Mouse (Mus musculus): Measurements from ENCODE around the gene Psmb11. TPM values are rescaled to one million over a fixed set of nuclear protein-coding genes. Genes with fewer than 3 reads are reported as not detected.
"Not testable (repeated sequence)": the region's sequence is repeated elsewhere in the genome, so short reads cannot be mapped to it uniquely, and the experiment has no call there.

Psmb11 gene
- polyA plus RNA-seq, 2 experiments from 2014 or later, result not detected

- ATAC-seq, result no peak
These were observed 17.5 kb upstream of the Psmb11 start for GRCm38 (mm10) chr14:54603686-54604085.

- no peak for ATAC-seq
These were observed 15.4 kb upstream of the Psmb11 start, which contains the start of gene 4931414P19Rik for GRCm38 (mm10) chr14:54605752-54606321. Gene 4931414P19Rik (minus strand): TSS chr14:54605993.

- no peak for ATAC-seq
These were observed 14.0 kb upstream of the Psmb11 start for GRCm38 (mm10) chr14:54607226-54607625.

- no peak for ATAC-seq
These were observed 12.0 kb upstream of the Psmb11 start for GRCm38 (mm10) chr14:54609245-54609644.

GRCm38 (mm10) chr14:54609962-54610361, 11.3 kb upstream of the Psmb11 start:
- peak; percentile 60 for ATAC-seq

GRCm38 (mm10) chr14:54610648-54611047, 10.6 kb upstream of the Psmb11 start:
- ATAC-seq, result no peak

GRCm38 (mm10) chr14:54614130-54614529, 7.1 kb upstream of the Psmb11 start:
- ATAC-seq, result not testable (repeated sequence)

- ATAC-seq, result no peak
These were observed 4.9 kb upstream of the Psmb11 start for GRCm38 (mm10) chr14:54616226-54616825.

- peak; percentile 48 for ATAC-seq
These were observed 3.9 kb upstream of the Psmb11 start for GRCm38 (mm10) chr14:54617152-54617896.

GRCm38 (mm10) chr14:54617897-54618365, 3.3 kb upstream of the Psmb11 start, which contains the start of gene Psmb5:
Gene Psmb5 (minus strand): TSS chr14:54618022.
- ATAC-seq, result peak; percentile 98

- no peak for ATAC-seq
These were observed 2.1 kb downstream of the Psmb11 start for GRCm38 (mm10) chr14:54623334-54623733.

- no peak for ATAC-seq
These were observed 3.7 kb downstream of the Psmb11 start for GRCm38 (mm10) chr14:54624976-54625375.

- ATAC-seq, result no peak
These were observed 6.9 kb downstream of the Psmb11 start for GRCm38 (mm10) chr14:54628103-54628502.

- ATAC-seq, result no peak
These were observed 8.6 kb downstream of the Psmb11 start for GRCm38 (mm10) chr14:54629797-54630196.

- no peak for ATAC-seq
These were observed 9.5 kb downstream of the Psmb11 start for GRCm38 (mm10) chr14:54630583-54631239.

GRCm38 (mm10) chr14:54631240-54631599, 10.0 kb downstream of the Psmb11 start:
- ATAC-seq, result no peak

- ATAC-seq, result no peak
These were observed 11.0 kb downstream of the Psmb11 start for GRCm38 (mm10) chr14:54632252-54632651.

- no peak for ATAC-seq
These were observed 12.9 kb downstream of the Psmb11 start for GRCm38 (mm10) chr14:54634182-54634581.

- ATAC-seq, result no peak
These were observed 15.7 kb downstream of the Psmb11 start for GRCm38 (mm10) chr14:54636954-54637353.

- no peak for ATAC-seq
These were observed 17.0 kb downstream of the Psmb11 start for GRCm38 (mm10) chr14:54638210-54638609.

- no peak for ATAC-seq
These were observed 18.9 kb downstream of the Psmb11 start for GRCm38 (mm10) chr14:54640121-54640520.

- no peak for ATAC-seq
These were observed 19.7 kb downstream of the Psmb11 start, which contains the start of gene Gm17606 for GRCm38 (mm10) chr14:54640946-54641304. Gene Gm17606 (plus strand): TSS chr14:54640952.

Data from activated CD4-positive, CD25-positive, alpha-beta regulatory T cell, adult 4 months (primary cell).